Mouse (Mus musculus) small intestine, adult 2 months (tissue): ENCODE results near the gene Gm20503.

Experiments
- CTCF ChIP-seq: fragments of 200-500 bp; IDR thresholded peaks from 2 replicates; pipeline ENCODE4 v1.5.1; 2012; ENCODE audit warnings: low read depth, mild to moderate bottlenecking, control low read depth, inconsistent platforms, low read length, moderate library complexity, mixed read lengths; ENCODE audit not compliant: insufficient replicate concordance, insufficient read length; ENCODE audit errors: extremely low read depth
- POLR2A ChIP-seq: fragments of 200-500 bp; IDR thresholded peaks from 2 replicates; pipeline ENCODE4 v1.6.1; 2012; ENCODE audit warnings: low read depth, mild to moderate bottlenecking, control low read depth, inconsistent platforms, low read length, moderate library complexity

GRCm38 (mm10) chr4:59083430-59083829, 80.4 kb downstream of the Gm20503 start:
- no peak for TF ChIP-seq CTCF
- TF ChIP-seq POLR2A = no peak
